Mouse (Mus musculus) hindbrain, embryonic 14.5 days (tissue): Measurements from ENCODE around the gene Prr3. TPM values are rescaled to one million over a fixed set of nuclear protein-coding genes. Genes with fewer than 3 reads are reported as not detected.
A peak's percentile ranks its signal among the peaks of the same experiment; 100 is the strongest.

Source experiments
- ATAC-seq: fragments of 200-750 bp; cut with Nextera tagmentation; 2 replicates; pipeline ENCODE4 v1.8.0; 2017; ENCODE audit warnings: moderate number of reproducible peaks, mild to moderate bottlenecking, moderate TSS enrichment, moderate library complexity; ENCODE audit not compliant: low FRiP score
- DNase-seq: peaks from one replicate; pipeline ENCODE4 v3.0.0-alpha.2; 2015; ENCODE audit warnings: low spot score
- H3K27ac ChIP-seq: fragments of 300-500 bp; sonication (generic); 2 replicates; pipeline ENCODE4 v1.5.1; 2014; ENCODE audit warnings: mild to moderate bottlenecking, moderate library complexity
- H3K27me3 ChIP-seq: fragments of 300-500 bp; sonication (generic); 2 replicates; pipeline ENCODE4 v1.6.1; 2014; ENCODE audit warnings: mild to moderate bottlenecking, low read length, mixed read lengths; ENCODE audit not compliant: control insufficient read depth, insufficient read depth
- H3K36me3 ChIP-seq: fragments of 300-500 bp; sonication (generic); replicated peaks from 2 replicates; pipeline ENCODE4 v1.6.1; 2014; ENCODE audit not compliant: control insufficient read depth, insufficient read depth
- H3K4me1 ChIP-seq: fragments of 300-500 bp; sonication (generic); replicated peaks from 2 replicates; pipeline ENCODE4 v1.6.1; 2014; ENCODE audit warnings: antibody characterized with exemption, low read length, mixed read lengths; ENCODE audit not compliant: control insufficient read depth, insufficient read depth
- H3K4me2 ChIP-seq: fragments of 300-500 bp; sonication (generic); replicated peaks from 2 replicates; pipeline ENCODE4 v1.6.1; 2014; ENCODE audit warnings: mild to moderate bottlenecking, moderate library complexity
- H3K4me3 ChIP-seq: fragments of 300-500 bp; sonication (generic); replicated peaks from 2 replicates; pipeline ENCODE4 v1.5.1; 2014; ENCODE audit warnings: mild to moderate bottlenecking, low read length
- H3K9ac ChIP-seq: fragments of 300-500 bp; sonication (generic); 2 replicates; pipeline ENCODE4 v1.6.1; 2014
- H3K9me3 ChIP-seq: fragments of 300-500 bp; sonication (generic); 2 replicates; pipeline ENCODE4 v1.6.1; 2016; ENCODE audit warnings: low read length; ENCODE audit not compliant: control insufficient read depth
- WGBS: fragments of 180-500 bp; shearing (Covaris S2); extraction: QIAGEN DNeasy Blood & Tissue Kit; methylation state at CpG from one replicate; pipeline ENCODE4 v1.1.7; 2014; 5-methylcytosine and 5-hydroxymethylcytosine counted together
- polyA plus RNA-seq: library from polyadenylated mRNA; unstranded; fragments of >200 nt; fragmentation: Nextera tagmentation; extraction: Ambion mirVana; gene quantifications from 2 replicates; pipeline ENCODE4 v1.2.1, GENCODE M21; 2014

Gene Prr3
- polyA plus RNA-seq = 70.4 and 83.1 TPM in 2 replicates

DNA sequence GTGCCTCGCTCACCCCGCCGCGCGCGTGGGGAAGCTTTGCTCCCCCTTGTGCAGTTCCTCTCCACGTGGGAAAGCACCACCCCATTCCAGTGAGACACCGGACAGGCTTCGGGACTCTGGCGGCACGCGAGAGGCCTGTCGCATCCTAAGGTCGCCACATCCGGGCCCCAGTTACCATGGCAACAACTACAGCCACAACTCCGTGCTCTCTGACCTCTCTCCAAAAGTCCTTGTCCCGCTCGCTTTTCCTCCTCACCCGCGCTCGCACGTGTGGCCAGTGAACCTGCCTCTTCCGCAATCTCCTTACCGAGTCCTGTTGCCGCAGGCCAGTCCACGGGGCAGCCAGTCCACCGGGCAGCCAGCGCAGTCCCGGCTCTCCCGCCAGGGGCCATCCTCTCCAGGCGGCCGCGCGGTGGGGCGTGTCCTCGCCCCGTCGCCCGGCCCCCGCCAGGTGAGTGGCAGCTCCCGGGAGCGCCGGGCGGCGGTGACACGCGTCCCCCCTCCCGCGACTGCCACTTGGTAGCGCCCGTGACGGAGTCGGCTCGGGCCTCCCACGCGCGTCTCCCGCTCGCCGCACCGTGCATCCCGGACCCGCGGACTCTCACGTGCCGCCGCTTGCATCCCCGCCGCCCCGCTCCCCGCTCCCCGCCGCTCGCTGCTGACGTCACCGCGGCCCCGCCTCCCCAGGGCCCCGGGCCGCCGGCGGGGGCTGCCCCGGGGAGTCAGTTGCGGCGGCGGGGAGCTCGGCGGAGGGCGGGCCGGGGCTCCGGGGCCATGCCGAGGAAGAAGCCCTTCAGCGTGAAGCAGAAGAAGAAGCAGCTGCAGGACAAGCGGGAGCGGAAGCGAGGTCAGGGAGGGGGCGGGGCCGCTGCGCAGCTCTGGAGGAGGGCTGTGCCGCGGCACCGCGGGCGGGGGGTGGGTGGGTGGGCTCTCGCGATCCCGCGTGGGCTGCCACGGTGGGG lies at the start of gene Prr3, which contains the start of gene Gnl1:
Gene Prr3, minus strand, starts transcription at position 836 of the 962 bp plus-strand sequence.
Gene Gnl1, plus strand, starts transcription at position 451 of the 962 bp plus-strand sequence.
- peaks cover 14% of the 10 kb centered on the region for H3K4me1 ChIP-seq
- WGBS = under 1% methylated on average over 91 of the region's 109 CpGs
- H3K27me3 ChIP-seq = no peaks in the 10 kb centered on the region
- H3K36me3 ChIP-seq = peaks cover 49% of the 10 kb centered on the region
- peak within 1 kb of the TSS; percentile 91 for H3K4me2 ChIP-seq
- peak within 1 kb of the TSS; percentile 76 for H3K9ac ChIP-seq
- ATAC-seq = peak; percentile 78
- H3K27ac ChIP-seq = peak within 1 kb of the TSS; percentile 95
- peak; percentile 84 for DNase-seq
- H3K9me3 ChIP-seq = no peaks in the 10 kb centered on the region
- H3K4me3 ChIP-seq = peak within 1 kb of the TSS; percentile 57

DNA sequence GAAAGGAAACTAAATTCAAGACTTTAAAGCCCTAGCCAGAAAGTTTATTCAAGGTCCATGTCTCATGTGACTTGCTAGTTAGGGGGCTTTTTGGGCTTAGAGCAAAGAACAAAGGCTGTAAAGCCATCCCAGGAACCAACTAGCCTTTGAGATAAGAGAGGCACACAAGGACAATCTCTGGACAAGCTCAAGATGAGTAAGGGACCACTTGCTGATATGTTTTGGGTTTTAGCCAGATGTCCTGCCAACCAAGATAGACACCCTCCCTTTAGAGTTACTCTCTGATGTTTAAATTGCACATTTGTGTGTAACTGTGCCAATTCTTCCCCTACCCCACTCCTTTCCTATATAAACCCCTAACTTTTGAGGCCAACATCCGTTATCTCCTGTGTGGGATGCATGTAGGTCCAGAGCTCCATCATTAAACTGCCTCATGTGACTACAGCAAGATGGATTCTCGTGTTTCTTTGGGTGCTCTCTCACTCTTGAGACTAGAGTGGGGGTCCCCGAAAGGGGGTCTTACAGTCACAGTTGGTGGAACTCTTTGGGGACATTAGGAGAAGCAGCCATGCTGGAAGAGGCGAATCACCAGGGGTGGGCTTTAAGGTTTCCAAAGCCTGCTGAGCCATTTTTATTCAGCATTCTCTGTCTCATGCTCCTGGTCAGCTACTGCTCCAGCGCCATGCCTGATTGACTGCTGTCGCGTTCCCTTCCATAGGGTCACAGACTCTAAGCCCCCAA lies 49.0 kb upstream of the Prr3 start:
- H3K9me3 ChIP-seq = no peaks in the 10 kb centered on the region
- WGBS = 73% methylated on average over 7 of the region's 7 CpGs

DNA sequence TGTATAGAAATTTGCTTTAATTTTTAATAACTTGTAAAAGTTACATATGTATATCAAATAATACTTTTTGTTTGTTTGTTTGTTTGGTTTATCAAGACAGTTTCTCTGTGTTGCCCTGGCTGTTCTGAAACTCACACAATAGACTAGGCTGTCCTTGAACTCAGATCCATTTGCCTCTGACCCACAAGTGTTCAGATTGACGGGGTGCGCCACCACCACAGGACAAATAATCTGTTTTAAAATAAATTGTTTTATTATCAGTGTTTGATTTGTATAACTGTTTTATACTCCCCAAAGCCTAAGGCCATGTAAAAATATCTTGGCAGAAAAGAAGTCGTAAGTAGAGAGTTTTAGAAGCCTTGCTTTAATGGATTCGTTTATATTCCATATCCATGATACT lies 47.6 kb upstream of the Prr3 start:
- H3K4me3 ChIP-seq = no peak overlapping the region
- H3K9ac ChIP-seq = no peak overlapping the region
- DNase-seq (no peak), ATAC-seq (no peak)
- H3K27ac ChIP-seq = no peak overlapping the region
- 97% methylated on average over 4 of the region's 4 CpGs for WGBS
- peaks cover 9% of the 10 kb centered on the region; the same call in 1 of the 2 replicates for H3K4me1 ChIP-seq
- no peaks in the 10 kb centered on the region for H3K36me3 ChIP-seq
- no peak overlapping the region for H3K4me2 ChIP-seq
- peaks cover 5% of the 10 kb centered on the region; the same call in 1 of the 2 replicates for H3K27me3 ChIP-seq
- H3K9me3 ChIP-seq = no peaks in the 10 kb centered on the region

More for the DNA sequence above, 49.0 kb upstream of the Prr3 start:
- Histone ChIP-seq H3K27ac (no peak overlapping the region), H3K36me3 (no peaks in the 10 kb centered on the region), H3K27me3 (peaks cover 6% of the 10 kb centered on the region; the same call in 1 of the 2 replicates), H3K9ac (no peak overlapping the region), H3K4me2 (no peak overlapping the region), H3K4me1 (peaks cover 9% of the 10 kb centered on the region; the same call in 1 of the 2 replicates), H3K4me3 (no peak overlapping the region)
- ATAC-seq (no peak), DNase-seq (no peak)

DNA sequence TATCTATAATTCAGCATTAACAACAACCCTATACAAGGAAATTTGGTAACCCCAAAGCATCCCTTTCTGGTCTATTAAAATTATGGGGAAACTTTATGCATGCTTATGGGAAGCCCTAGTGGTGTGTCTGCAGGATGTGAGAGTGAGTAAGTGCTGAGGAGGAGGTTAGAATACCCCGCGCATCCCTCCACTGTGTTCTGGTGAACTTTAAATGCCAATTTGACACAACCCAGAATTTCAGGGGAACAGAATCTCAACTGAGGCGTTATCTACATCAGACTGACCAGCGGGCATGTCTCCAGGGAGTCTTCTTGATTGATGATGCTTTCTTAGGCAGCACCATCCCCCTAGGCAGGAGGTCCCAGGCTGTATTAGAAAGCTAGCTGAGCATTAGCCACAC lies 45.9 kb upstream of the Prr3 start:
- H3K4me1 ChIP-seq = no peaks in the 10 kb centered on the region
- no peaks in the 10 kb centered on the region for H3K27me3 ChIP-seq
- no peak for ATAC-seq
- DNase-seq = no peak
- no peak overlapping the region for H3K4me2 ChIP-seq
- no peaks in the 10 kb centered on the region for H3K9me3 ChIP-seq
- H3K4me3 ChIP-seq = no peak overlapping the region
- no peak overlapping the region for H3K27ac ChIP-seq
- no peak overlapping the region for H3K9ac ChIP-seq
- 52% methylated on average over 4 of the region's 4 CpGs for WGBS
- no peaks in the 10 kb centered on the region for H3K36me3 ChIP-seq

DNA sequence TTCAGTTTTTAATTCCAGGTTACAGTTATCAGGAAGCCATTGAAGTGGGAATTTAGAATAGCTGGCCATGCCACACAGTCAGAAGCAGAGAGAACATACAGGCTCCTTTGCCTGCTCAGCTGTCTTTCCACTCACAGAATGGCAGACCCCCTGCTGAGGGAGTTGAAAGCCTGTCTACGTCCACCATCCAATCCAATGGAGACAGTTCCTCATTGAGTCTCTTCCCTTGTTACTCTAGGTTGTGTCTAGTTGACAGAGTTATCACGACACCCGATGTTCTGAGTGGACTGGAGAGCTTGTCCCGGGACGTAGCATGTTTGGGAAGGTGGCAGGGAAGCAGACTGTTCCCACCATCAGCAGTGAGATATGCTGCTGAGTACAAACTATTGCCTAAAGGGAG lies 45.2 kb upstream of the Prr3 start:
- ATAC-seq (no peak), DNase-seq (no peak)
- no peaks in the 10 kb centered on the region for H3K27me3 ChIP-seq

DNA sequence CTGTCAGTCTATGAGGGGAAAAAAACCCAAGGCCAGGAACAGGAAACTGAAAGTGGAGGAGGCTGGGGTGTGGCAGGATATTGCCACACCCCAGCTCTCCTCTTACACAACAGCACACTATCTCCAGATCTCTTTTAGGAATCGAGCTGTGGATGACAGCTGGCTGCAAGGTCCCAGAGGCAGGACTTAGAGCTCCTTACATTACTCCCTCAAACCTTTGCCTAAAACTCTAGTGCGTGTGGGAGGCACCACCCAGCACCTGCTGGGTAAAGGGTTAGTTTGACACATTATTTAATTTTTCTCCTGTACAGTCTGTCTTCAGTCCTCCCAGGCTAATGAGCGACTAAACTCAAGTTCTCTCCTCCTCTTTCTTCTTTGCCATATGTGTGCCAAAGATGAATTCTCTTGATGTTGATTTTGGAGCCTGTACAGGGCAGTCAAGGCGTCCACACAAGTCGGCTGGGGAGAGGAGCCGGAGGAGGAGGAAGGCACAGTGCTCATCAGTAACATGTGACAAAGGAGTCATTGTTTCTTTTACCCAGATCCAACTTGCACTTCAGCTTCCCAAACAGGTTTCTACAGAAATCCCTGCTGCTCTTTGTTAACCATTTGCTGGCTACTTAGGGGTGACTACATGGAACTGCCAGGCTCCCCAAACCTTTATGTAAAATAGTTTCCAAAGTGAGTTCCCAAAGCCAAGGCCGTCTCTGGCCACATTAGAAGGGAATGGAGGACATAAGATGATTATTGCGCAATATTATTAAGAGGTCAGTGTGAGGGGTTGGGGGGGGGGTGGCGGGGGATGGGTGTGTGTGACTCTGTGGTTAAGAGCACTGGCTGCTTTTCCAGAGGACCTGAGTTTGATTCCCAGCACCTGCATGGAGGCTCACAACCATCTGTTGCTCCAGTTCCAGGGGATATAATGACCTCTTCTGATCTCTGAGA lies 43.9 kb upstream of the Prr3 start:
- Histone ChIP-seq H3K4me3 (no peak overlapping the region), H3K9ac (no peak overlapping the region), H3K9me3 (no peaks in the 10 kb centered on the region), H3K36me3 (no peaks in the 10 kb centered on the region), H3K27ac (no peak overlapping the region), H3K27me3 (no peaks in the 10 kb centered on the region), H3K4me1 (no peaks in the 10 kb centered on the region), H3K4me2 (no peak overlapping the region)
- WGBS = 66% methylated on average over 9 of the region's 9 CpGs
- ATAC-seq (no peak), DNase-seq (no peak)

More for the DNA sequence above, 45.2 kb upstream of the Prr3 start:
- WGBS = 53% methylated on average over 5 of the region's 5 CpGs
- no peak overlapping the region for H3K27ac ChIP-seq
- H3K9me3 ChIP-seq = no peaks in the 10 kb centered on the region
- no peak overlapping the region for H3K4me3 ChIP-seq
- H3K4me2 ChIP-seq = no peak overlapping the region
- H3K36me3 ChIP-seq = no peaks in the 10 kb centered on the region
- no peaks in the 10 kb centered on the region for H3K4me1 ChIP-seq
- no peak overlapping the region for H3K9ac ChIP-seq

DNA sequence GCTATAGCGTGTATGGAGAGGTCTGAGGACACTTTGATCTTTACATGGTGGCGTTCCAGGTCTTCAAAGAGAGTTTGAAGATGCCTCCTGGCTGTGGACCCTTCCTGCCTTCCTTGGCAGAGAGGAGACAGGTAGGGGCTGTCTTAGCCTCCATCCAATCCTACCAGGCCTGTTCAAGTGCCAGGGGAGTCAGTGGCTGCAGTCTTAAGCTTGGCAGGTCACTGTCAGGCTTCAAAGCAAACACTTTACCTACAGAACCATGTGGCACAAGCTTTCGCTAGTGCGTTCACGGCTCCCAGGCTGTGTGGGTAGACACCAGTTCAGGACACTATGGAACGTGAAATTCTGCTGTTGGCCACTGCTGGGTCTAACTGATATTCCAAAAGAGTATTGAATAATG lies 42.9 kb upstream of the Prr3 start:
- WGBS = 95% methylated on average over 6 of the region's 6 CpGs
- ATAC-seq = no peak
- no peaks in the 10 kb centered on the region for H3K27me3 ChIP-seq
- no peak for DNase-seq
- H3K9me3 ChIP-seq = no peaks in the 10 kb centered on the region
- no peak overlapping the region for H3K27ac ChIP-seq
- H3K4me1 ChIP-seq = no peaks in the 10 kb centered on the region
- H3K9ac ChIP-seq = no peak overlapping the region
- H3K4me2 ChIP-seq = no peak overlapping the region
- no peak overlapping the region for H3K4me3 ChIP-seq
- H3K36me3 ChIP-seq = no peaks in the 10 kb centered on the region

DNA sequence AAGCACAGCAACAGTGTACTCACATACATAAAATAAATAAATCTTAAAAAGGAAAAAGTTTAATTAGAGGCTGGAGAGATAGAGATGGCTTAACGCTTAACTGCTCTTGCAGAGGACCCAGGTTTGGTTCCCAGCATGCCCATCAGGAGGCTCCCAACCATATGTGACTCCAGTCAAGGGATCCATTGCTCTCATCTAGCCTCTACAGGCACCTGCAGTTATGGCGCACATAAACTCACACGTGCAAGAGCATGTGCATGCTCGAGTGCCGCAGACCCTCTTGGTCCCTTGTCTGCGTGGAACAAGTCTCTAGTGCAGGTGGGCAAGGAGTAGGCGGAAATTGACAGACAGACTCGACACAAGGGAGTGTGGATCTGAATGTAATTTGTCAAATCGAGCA lies 42.1 kb upstream of the Prr3 start:
- Histone ChIP-seq H3K27ac (no peak overlapping the region), H3K9ac (no peak overlapping the region), H3K4me3 (no peak overlapping the region), H3K4me1 (no peaks in the 10 kb centered on the region), H3K27me3 (no peaks in the 10 kb centered on the region), H3K9me3 (no peaks in the 10 kb centered on the region), H3K36me3 (no peaks in the 10 kb centered on the region), H3K4me2 (no peak overlapping the region)
- WGBS = 96% methylated on average over 9 of the region's 9 CpGs
- ATAC-seq (no peak), DNase-seq (no peak)
